Mouse (Mus musculus) brain, adult 10 weeks (tissue): Measurements from ENCODE around the gene Ppp2r1b. TPM values are rescaled to one million over a fixed set of nuclear protein-coding genes. Genes with fewer than 3 reads are reported as not detected.

Source experiments
- polyA plus RNA-seq: library from polyadenylated mRNA; stranded (reverse); fragments of 350-450 nt; fragmentation: Illumina TruSeq; extraction: RNeasy Lipid Tissue Mini Kit (QIAGEN cat#74804); gene quantifications from one replicate; pipeline ENCODE4 v1.2.3, GENCODE M21; 2015; ENCODE audit warnings: low read depth, low replicate concordance

The Ppp2r1b gene
- polyA plus RNA-seq = 12.9 TPM

DNA sequence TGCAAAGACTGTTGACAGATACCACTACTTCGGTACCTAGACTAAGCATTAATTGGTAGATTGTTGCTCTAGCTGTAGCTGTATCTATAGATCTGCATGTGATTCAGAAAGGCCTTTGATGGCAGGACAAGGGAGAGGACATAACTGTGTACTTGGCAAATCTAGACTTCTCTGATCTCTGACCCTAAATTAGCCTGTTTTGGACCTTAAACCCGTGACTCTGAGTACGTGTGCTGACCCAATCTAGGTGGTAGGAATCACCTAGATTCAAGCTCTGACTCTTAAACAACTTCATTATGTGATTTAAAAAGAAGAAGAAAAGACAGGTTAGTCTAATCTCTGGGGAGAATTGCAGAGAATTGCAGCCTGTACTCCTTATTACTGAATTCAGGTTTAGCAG lies at the start of gene Ppp2r1b:
TSS of gene Ppp2r1b (plus strand) at position 221 of the 400 bp plus-strand sequence.

Other genes starting within 250 kb of the Ppp2r1b start
- 257 TPM for gene Sdhd, start 241.5 kb upstream of the Ppp2r1b start, polyA plus RNA-seq
- gene Timm8b, start 241.4 kb upstream of the Ppp2r1b start, polyA plus RNA-seq = 544 TPM
- 5.7 TPM for gene Pih1d2, start 228.0 kb upstream of the Ppp2r1b start, polyA plus RNA-seq
- 21.0 TPM for gene Nkapd1, start 227.8 kb upstream of the Ppp2r1b start, polyA plus RNA-seq
- 84.8 TPM for gene Dlat, start 185.5 kb upstream of the Ppp2r1b start, polyA plus RNA-seq
- 64.0 TPM for gene Dixdc1, start 105.8 kb upstream of the Ppp2r1b start, polyA plus RNA-seq
- gene 2310030G06Rik, start 98.8 kb upstream of the Ppp2r1b start, polyA plus RNA-seq = 3.8 TPM
- 309 TPM for gene Cryab, start 94.0 kb upstream of the Ppp2r1b start, polyA plus RNA-seq
- 3.0 TPM for gene Hspb2, start 92.9 kb upstream of the Ppp2r1b start, polyA plus RNA-seq
- 6.2 TPM for gene Fdxacb1, start 77.1 kb upstream of the Ppp2r1b start, polyA plus RNA-seq
- gene Alg9, start 70.3 kb upstream of the Ppp2r1b start, polyA plus RNA-seq = 16.3 TPM
- 84.8 TPM for gene 1110032A03Rik, start 69.8 kb upstream of the Ppp2r1b start, polyA plus RNA-seq
- 20.4 TPM for gene Sik2, start 163.8 kb downstream of the Ppp2r1b start, polyA plus RNA-seq
- gene Btg4, start 215.6 kb downstream of the Ppp2r1b start, polyA plus RNA-seq = not detected
- 10.4 TPM for gene Layn, start 231.8 kb downstream of the Ppp2r1b start, polyA plus RNA-seq